Mouse (Mus musculus) lung, embryonic 14.5 days (tissue): ENCODE results near the gene Nsmce4a. TPM values are rescaled to one million over a fixed set of nuclear protein-coding genes. Genes with fewer than 3 reads are reported as not detected.

Experiments used
- ATAC-seq: fragments of 200-750 bp; cut with Nextera tagmentation; 2 replicates; pipeline ENCODE4 v1.8.0; 2017; ENCODE audit warnings: mild to moderate bottlenecking, moderate TSS enrichment, moderate library complexity; ENCODE audit not compliant: insufficient read depth
- DNase-seq: peaks from one replicate; pipeline ENCODE4 v3.0.0-alpha.2; 2015
- H3K27ac ChIP-seq: fragments of 300-500 bp; sonication (generic); 2 replicates; pipeline ENCODE4 v1.5.1; 2014; ENCODE audit warnings: low read depth, mild to moderate bottlenecking, moderate library complexity
- H3K27me3 ChIP-seq: fragments of 300-500 bp; sonication (generic); 2 replicates; pipeline ENCODE4 v1.6.1; 2014; ENCODE audit warnings: low read length, control low read depth; ENCODE audit not compliant: insufficient read depth
- H3K36me3 ChIP-seq: fragments of 300-500 bp; sonication (generic); 2 replicates; pipeline ENCODE4 v1.6.1; 2014; ENCODE audit warnings: control low read depth; ENCODE audit not compliant: insufficient read depth
- H3K4me1 ChIP-seq: fragments of 300-500 bp; sonication (generic); 2 replicates; pipeline ENCODE4 v1.6.1; 2014; ENCODE audit warnings: antibody characterized with exemption, control low read depth; ENCODE audit not compliant: insufficient read depth
- H3K4me2 ChIP-seq: fragments of 300-500 bp; sonication (generic); 2 replicates; pipeline ENCODE4 v1.6.1; 2014; ENCODE audit warnings: mild to moderate bottlenecking
- H3K4me3 ChIP-seq: fragments of 300-500 bp; sonication (generic); 2 replicates; pipeline ENCODE4 v1.5.1; 2014; ENCODE audit warnings: low read depth, low read length
- H3K9ac ChIP-seq: fragments of 300-500 bp; sonication (generic); 2 replicates; pipeline ENCODE4 v1.6.1; 2014
- H3K9me3 ChIP-seq: fragments of 300-500 bp; sonication (generic); 2 replicates; pipeline ENCODE4 v1.6.1; 2016; ENCODE audit warnings: low read depth, low read length, control low read depth
- CTCF ChIP-seq: IDR thresholded peaks from 2 replicates; pipeline ENCODE4 v1.5.1; 2016; ENCODE audit warnings: antibody characterized with exemption, low read depth
- WGBS: fragments of 180-500 bp; shearing (Covaris S2); extraction: QIAGEN DNeasy Blood & Tissue Kit; methylation state at CpG from one replicate; pipeline ENCODE4 v1.1.7; 2014; 5-methylcytosine and 5-hydroxymethylcytosine counted together
- polyA plus RNA-seq: library from polyadenylated mRNA; unstranded; fragments of >200 nt; fragmentation: Nextera tagmentation; extraction: Ambion mirVana; gene quantifications from 2 replicates; pipeline ENCODE4 v1.2.1, GENCODE M21; 2014

Nsmce4a gene
- polyA plus RNA-seq, 1 experiment from 2014 or later: 192 TPM

- TF ChIP-seq CTCF: no peak
- 62% methylated on average over 1 of the region's 1 CpGs for WGBS
- no peak for DNase-seq
- Histone ChIP-seq H3K27me3 (no peaks in the 10 kb centered on the region), H3K36me3 (no peaks in the 10 kb centered on the region), H3K27ac (no peak overlapping the region), H3K4me1 (no peaks in the 10 kb centered on the region), H3K9ac (no peak overlapping the region), H3K4me2 (no peak overlapping the region), H3K9me3 (no peaks in the 10 kb centered on the region), H3K4me3 (no peak overlapping the region)
- ATAC-seq: no peak
Measured at GRCm38 (mm10) chr7:130560933-130561332, 12.0 kb downstream of the Nsmce4a start.

DNA sequence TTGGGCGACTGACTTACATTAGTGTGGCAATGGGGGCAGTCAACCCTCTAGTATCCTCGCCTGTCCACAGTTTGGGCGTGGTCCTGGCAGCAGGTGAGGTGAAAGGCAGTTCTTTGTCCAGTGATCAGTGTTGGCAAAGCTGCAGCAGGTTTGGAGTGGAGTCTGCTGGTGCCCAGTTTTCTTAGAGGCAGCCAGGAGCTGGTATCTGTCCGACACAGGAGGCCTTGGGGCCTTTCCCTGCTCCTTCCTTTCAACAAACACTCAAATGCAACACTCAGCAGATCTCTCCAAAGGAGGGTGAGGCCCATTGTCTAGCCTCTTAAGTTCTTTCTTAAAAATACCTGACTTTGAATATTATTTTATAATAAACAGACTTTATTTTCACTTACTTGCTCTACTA, 14.3 kb downstream of the Nsmce4a start:
- TF ChIP-seq CTCF: no peak
- 68% methylated on average over 4 of the region's 4 CpGs for WGBS
- no peaks in the 10 kb centered on the region for H3K27me3 ChIP-seq
- no peak overlapping the region for H3K9ac ChIP-seq
- no peak overlapping the region for H3K4me2 ChIP-seq
- no peaks in the 10 kb centered on the region for H3K36me3 ChIP-seq
- ATAC-seq (no peak), DNase-seq (no peak)
- no peak overlapping the region for H3K4me3 ChIP-seq
- no peaks in the 10 kb centered on the region for H3K9me3 ChIP-seq
- no peaks in the 10 kb centered on the region for H3K4me1 ChIP-seq
- H3K27ac ChIP-seq: no peak overlapping the region

DNA sequence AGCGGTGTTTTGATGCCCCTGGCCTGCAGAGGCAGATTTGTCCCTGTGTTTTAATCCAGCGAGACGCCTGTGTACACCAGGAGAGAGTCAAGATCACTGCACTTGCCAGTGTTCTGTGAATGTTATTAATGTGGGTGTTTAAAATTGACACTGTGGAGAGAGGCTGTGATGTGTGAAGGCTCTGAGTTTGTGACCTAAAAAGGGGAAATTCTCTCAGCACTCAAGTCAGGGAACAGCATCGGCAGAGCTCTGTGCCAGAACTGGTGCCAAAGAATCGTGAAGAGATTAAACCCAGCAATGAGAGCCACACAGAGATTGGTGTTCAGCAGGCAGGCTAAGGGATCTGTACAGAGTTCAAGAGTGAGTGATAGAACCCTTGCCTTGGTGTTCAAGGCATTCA, 17.3 kb downstream of the Nsmce4a start:
- no peaks in the 10 kb centered on the region for H3K36me3 ChIP-seq
- no peaks in the 10 kb centered on the region for H3K9me3 ChIP-seq
- no peaks in the 10 kb centered on the region for H3K27me3 ChIP-seq
- H3K4me1 ChIP-seq: no peaks in the 10 kb centered on the region
- H3K27ac ChIP-seq: no peak overlapping the region
- ATAC-seq (no peak), DNase-seq (no peak)
- H3K9ac ChIP-seq: no peak overlapping the region
- 54% methylated on average over 5 of the region's 5 CpGs for WGBS
- no peak overlapping the region for H3K4me3 ChIP-seq
- no peak for TF ChIP-seq CTCF
- no peak overlapping the region for H3K4me2 ChIP-seq

DNA sequence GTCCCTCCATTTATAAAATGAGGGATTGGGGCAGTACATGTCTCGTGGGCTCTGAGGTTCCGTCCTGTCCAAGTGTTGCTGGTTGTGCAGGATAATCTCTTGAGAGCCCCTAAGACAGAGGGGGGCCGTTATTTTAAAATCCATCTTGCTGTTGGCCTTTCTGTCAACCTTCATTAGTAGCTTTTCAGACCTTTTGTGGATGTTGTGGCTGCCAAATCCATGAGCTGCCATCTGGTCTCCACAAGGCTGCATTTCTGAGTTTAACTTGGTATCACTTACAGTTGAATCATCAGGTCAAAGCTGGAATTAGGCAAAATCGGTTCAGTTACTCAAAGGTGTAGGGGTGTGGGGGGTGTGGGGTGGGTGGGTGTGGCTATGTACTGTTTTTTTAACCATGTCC, 19.6 kb downstream of the Nsmce4a start:
- Histone ChIP-seq H3K4me3 (no peak overlapping the region), H3K9me3 (no peaks in the 10 kb centered on the region), H3K36me3 (no peaks in the 10 kb centered on the region), H3K27me3 (no peaks in the 10 kb centered on the region), H3K4me1 (no peaks in the 10 kb centered on the region), H3K9ac (no peak overlapping the region), H3K27ac (no peak overlapping the region), H3K4me2 (no peak overlapping the region)
- 66% methylated on average over 4 of the region's 4 CpGs for WGBS
- TF ChIP-seq CTCF: no peak
- ATAC-seq: no peak
- DNase-seq: no peak

DNA sequence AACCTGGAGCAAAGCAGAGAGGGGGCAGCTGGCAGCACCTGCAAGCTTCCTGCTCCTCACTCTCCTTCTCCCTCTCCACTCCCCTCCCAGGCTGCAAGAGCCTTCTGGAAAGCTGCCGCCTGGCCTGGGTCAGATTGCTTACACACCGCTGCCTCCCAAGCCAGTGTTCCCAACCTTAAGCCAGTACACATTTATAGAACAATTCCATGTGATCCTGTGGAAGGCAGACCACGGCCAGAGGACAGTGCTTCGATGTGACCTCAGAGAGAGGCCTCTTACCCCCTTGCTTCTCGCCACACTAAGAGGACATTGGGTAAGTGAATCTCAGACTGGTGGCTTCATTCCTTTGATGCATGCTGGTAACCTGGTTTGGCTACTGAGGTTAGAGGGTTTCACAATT, 20.1 kb downstream of the Nsmce4a start:
- Histone ChIP-seq H3K4me3 (no peak overlapping the region), H3K4me1 (no peaks in the 10 kb centered on the region), H3K36me3 (no peaks in the 10 kb centered on the region), H3K27ac (no peak overlapping the region), H3K9ac (no peak overlapping the region), H3K27me3 (no peaks in the 10 kb centered on the region), H3K4me2 (no peak overlapping the region), H3K9me3 (no peaks in the 10 kb centered on the region)
- WGBS: 62% methylated on average over 5 of the region's 5 CpGs
- no peak for TF ChIP-seq CTCF
- no peak for DNase-seq
- no peak for ATAC-seq

DNA sequence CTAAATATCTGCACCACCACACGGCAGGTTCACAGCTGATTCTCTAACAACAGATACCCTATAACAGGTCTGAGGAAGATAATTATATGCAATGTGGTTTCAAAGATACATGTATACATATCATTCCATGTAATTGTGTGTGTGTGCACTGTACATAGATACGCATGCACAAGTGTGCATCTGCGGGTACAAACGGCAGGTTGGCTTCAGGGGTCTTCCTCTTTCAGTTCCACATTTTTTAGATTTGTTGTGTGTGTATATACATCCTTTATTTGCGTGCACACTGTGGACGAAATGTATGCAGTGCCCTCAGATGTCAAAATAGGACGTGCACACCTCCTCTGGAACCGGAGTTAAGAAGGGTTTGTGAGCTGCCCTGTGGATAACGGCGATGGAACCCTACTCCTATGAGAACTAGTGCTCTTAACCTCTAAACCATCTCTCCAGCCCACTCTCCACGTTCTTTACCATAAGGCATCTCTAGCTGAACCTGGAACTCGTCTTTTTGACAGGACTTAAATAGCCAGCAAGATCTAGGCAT, 25.2 kb downstream of the Nsmce4a start:
- Histone ChIP-seq H3K4me2 (peak overlapping the region; percentile 40), H3K4me3 (peak overlapping the region; percentile 84), H3K27me3 (no peaks in the 10 kb centered on the region), H3K9me3 (no peaks in the 10 kb centered on the region), H3K27ac (0 out of 2 replicates have a peak overlapping the region, but pooled peaks have one; percentile 100), H3K4me1 (no peaks in the 10 kb centered on the region), H3K9ac (peak overlapping the region; percentile 93), H3K36me3 (peaks cover 23% of the 10 kb centered on the region)
- no peak for TF ChIP-seq CTCF
- WGBS: 80% methylated on average over 12 of the region's 12 CpGs
- DNase-seq: no peak
- ATAC-seq: no peak

DNA sequence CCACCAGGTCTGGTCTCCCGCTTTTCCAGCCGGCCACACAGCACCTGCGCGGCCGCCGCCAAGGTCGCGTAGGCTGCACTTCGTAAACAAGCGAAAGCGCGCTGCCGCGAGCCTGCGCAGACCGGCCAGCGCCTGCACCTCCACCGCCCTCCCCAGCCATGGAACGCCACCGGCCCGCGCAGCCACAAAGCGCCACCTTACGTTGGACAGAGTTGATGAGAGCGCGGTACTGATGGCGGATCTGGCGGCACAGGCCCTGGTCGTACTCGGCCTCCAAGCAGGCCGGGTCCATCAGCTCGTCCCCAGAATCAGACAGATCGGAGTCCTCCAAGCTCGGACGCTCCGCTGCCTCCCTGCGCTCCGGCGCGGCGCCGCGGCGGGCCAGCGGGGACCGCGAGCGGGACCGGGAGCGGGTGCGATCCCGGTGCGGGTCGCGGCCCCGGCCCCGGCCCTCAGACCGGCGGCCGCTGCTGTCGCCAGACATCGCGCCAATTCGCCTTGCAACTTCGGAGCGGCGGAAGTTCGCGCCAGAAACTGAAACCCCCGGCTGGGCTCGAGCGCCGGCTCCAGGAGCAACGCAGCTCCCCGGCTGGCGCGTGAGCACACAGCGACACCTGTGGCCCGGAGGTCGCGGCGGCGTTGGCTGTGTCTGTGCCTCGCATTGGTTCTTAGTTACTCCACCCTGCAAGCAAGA, 26.0 kb downstream of the Nsmce4a start:
- peak overlapping the region; percentile 100 for H3K27ac ChIP-seq
- H3K27me3 ChIP-seq: no peaks in the 10 kb centered on the region
- H3K4me1 ChIP-seq: no peaks in the 10 kb centered on the region
- WGBS: under 1% methylated on average over 84 of the region's 84 CpGs
- no peaks in the 10 kb centered on the region for H3K9me3 ChIP-seq
- peak overlapping the region; percentile 93 for H3K9ac ChIP-seq
- DNase-seq (peak; percentile 97), ATAC-seq (peak; percentile 96)
- H3K36me3 ChIP-seq: peaks cover 30% of the 10 kb centered on the region
- peak; percentile 78 for TF ChIP-seq CTCF
- peak overlapping the region; percentile 82 for H3K4me2 ChIP-seq
- H3K4me3 ChIP-seq: peak overlapping the region; percentile 84
